Mouse (Mus musculus) effector memory CD4-positive, alpha-beta T cell, adult 5 months (primary cell): ENCODE results near the gene Slc29a2. TPM values are rescaled to one million over a fixed set of nuclear protein-coding genes. Genes with fewer than 3 reads are reported as not detected.

Experiments used
- polyA plus RNA-seq: library from polyadenylated mRNA; unstranded; fragments of 100-300 nt; shearing (Covaris generic); gene quantifications from one replicate; pipeline ENCODE4 v1.2.1, GENCODE M21; 2017

The Slc29a2 gene
- polyA plus RNA-seq: 2.2 TPM

GRCm38 (mm10) chr19:5023621-5024479, at the start of gene Slc29a2:
Gene Slc29a2 (plus strand): TSS chr19:5023860.

GRCm38 (mm10) chr19:4990256-4990625, 33.4 kb upstream of the Slc29a2 start, which contains the start of gene Npas4:
Gene Npas4 (minus strand): TSS chr19:4990316.

GRCm38 (mm10) chr19:5038709-5039156, 15.1 kb downstream of the Slc29a2 start, which contains the start of the genes B4gat1 and AC124502.3:
Gene B4gat1 (plus strand): TSS chr19:5038826.
Gene AC124502.3 (plus strand): TSS chr19:5038891.

GRCm38 (mm10) chr19:5040862-5041523, 17.3 kb downstream of the Slc29a2 start, which contains the start of gene Brms1:
Gene Brms1 (plus strand): TSS chr19:5041354.

GRCm38 (mm10) chr19:5050047-5050905, 26.6 kb downstream of the Slc29a2 start, which contains the start of gene Rin1:
Gene Rin1 (plus strand): TSS chr19:5050481.

GRCm38 (mm10) chr19:5067867-5068569, 44.4 kb downstream of the Slc29a2 start, which contains the start of gene Cd248:
Gene Cd248 (plus strand): TSS chr19:5068078.

Other genes with a start within 250 kb of the Slc29a2 start
- 44.4 TPM for gene Rbm4, start 230.0 kb upstream of the Slc29a2 start, polyA plus RNA-seq
- gene Gm21992, start 212.2 kb upstream of the Slc29a2 start, polyA plus RNA-seq: 19.3 TPM
- gene Rbm14, start 212.2 kb upstream of the Slc29a2 start, polyA plus RNA-seq: 78.0 TPM
- gene Ccs, start 184.5 kb upstream of the Slc29a2 start, polyA plus RNA-seq: 30.5 TPM
- gene Ccdc87, start 184.5 kb upstream of the Slc29a2 start, polyA plus RNA-seq: 0.11 TPM
- 8.5 TPM for gene Ctsf, start 168.7 kb upstream of the Slc29a2 start, polyA plus RNA-seq
- gene Actn3, start 146.0 kb upstream of the Slc29a2 start, polyA plus RNA-seq: not detected
- 3.8 TPM for gene Zdhhc24, start 145.2 kb upstream of the Slc29a2 start, polyA plus RNA-seq
- 0.37 TPM for gene Bbs1, start 117.2 kb upstream of the Slc29a2 start, polyA plus RNA-seq
- gene Dpp3, start 95.6 kb upstream of the Slc29a2 start, polyA plus RNA-seq: 59.5 TPM
- 1.1 TPM for gene Peli3, start 80.7 kb upstream of the Slc29a2 start, polyA plus RNA-seq
- gene Mrpl11, start 61.7 kb upstream of the Slc29a2 start, polyA plus RNA-seq: 37.5 TPM
- gene Npas4, start 33.5 kb upstream of the Slc29a2 start, polyA plus RNA-seq: not detected
- gene B4gat1, start 15.0 kb downstream of the Slc29a2 start, polyA plus RNA-seq: 3.6 TPM
- gene AC124502.3, start 15.0 kb downstream of the Slc29a2 start, polyA plus RNA-seq: 2.4 TPM
- 84.9 TPM for gene Brms1, start 17.5 kb downstream of the Slc29a2 start, polyA plus RNA-seq
- gene Rin1, start 26.6 kb downstream of the Slc29a2 start, polyA plus RNA-seq: 0.35 TPM
- gene Cd248, start 44.2 kb downstream of the Slc29a2 start, polyA plus RNA-seq: not detected
- gene Tmem151a, start 61.7 kb downstream of the Slc29a2 start, polyA plus RNA-seq: 0.57 TPM
- gene Yif1a, start 64.7 kb downstream of the Slc29a2 start, polyA plus RNA-seq: 28.5 TPM
- gene Cnih2, start 74.7 kb downstream of the Slc29a2 start, polyA plus RNA-seq: 0.87 TPM
- gene Rab1b, start 83.2 kb downstream of the Slc29a2 start, polyA plus RNA-seq: 151 TPM
- gene Klc2, start 94.7 kb downstream of the Slc29a2 start, polyA plus RNA-seq: 2.6 TPM
- gene Pacs1, start 249.3 kb downstream of the Slc29a2 start, polyA plus RNA-seq: 95.2 TPM